Mouse (Mus musculus) MEL (cell line): ENCODE measurements around the gene Rarb.

Experiments
- CHD1 ChIP-seq: IDR thresholded peaks from 2 replicates; pipeline ENCODE4 v1.6.1; 2012; ENCODE audit warnings: low read depth, mild to moderate bottlenecking, inconsistent platforms, low read length, improper control_type of control experiment
- CTCF ChIP-seq, 3 experiments: IDR thresholded peaks in 2 of 3; conservative IDR thresholded peaks in 1 of 3; 2 replicates each; pipeline ENCODE4 v1.5.1; 2011 to 2012; ENCODE audit warnings: low read length in 3 of 3, low read depth in 2 of 3, mild to moderate bottlenecking in 2 of 3, improper control_type of control experiment in 1 of 3, inconsistent platforms in 1 of 3, mixed read lengths in 1 of 3, moderate library complexity in 1 of 3; ENCODE audit not compliant: control insufficient read depth in 1 of 3, insufficient read depth in 1 of 3, poor library complexity in 1 of 3, severe bottlenecking in 1 of 3
- ELF1 ChIP-seq: IDR thresholded peaks from 2 replicates; pipeline ENCODE4 v1.6.1; 2014; ENCODE audit warnings: low read depth, mild to moderate bottlenecking, inconsistent platforms, low read length, improper control_type of control experiment, moderate library complexity
- GABPA ChIP-seq: IDR thresholded peaks from 2 replicates; pipeline ENCODE4 v1.6.1; 2012; ENCODE audit warnings: low read depth, mild to moderate bottlenecking, inconsistent platforms, low read length, improper control_type of control experiment, moderate library complexity
- GATA1 ChIP-seq: IDR thresholded peaks from 2 replicates; pipeline ENCODE4 v1.6.1; 2011; ENCODE audit warnings: low read depth, low read length, improper control_type of control experiment
- MAX ChIP-seq: IDR thresholded peaks from 2 replicates; pipeline ENCODE4 v1.6.1; 2011; ENCODE audit warnings: low read length, improper control_type of control experiment
- MYC ChIP-seq: IDR thresholded peaks from 2 replicates; pipeline ENCODE4 v1.6.1; 2011; ENCODE audit warnings: low read depth, mild to moderate bottlenecking, low read length, improper control_type of control experiment, moderate library complexity
- POLR2A ChIP-seq, 2 experiments: IDR thresholded peaks; 2 replicates each; pipeline ENCODE4 v1.6.1; 2011 to 2012; ENCODE audit warnings: low read length in 2 of 2, mild to moderate bottlenecking in 2 of 2, control low read depth in 1 of 2, improper control_type of control experiment in 1 of 2, low read depth in 1 of 2, moderate library complexity in 1 of 2; ENCODE audit not compliant: control insufficient read depth in 1 of 2, insufficient read depth in 1 of 2, poor library complexity in 1 of 2
- RAD21 ChIP-seq: IDR thresholded peaks from 2 replicates; pipeline ENCODE4 v1.6.1; 2011; ENCODE audit warnings: mild to moderate bottlenecking, low read depth, low read length, improper control_type of control experiment
- TBP ChIP-seq: IDR thresholded peaks from 2 replicates; pipeline ENCODE4 v1.8.0; 2011; ENCODE audit warnings: low read depth, low read length, improper control_type of control experiment
- USF1 ChIP-seq: IDR thresholded peaks from 2 replicates; pipeline ENCODE4 v1.6.1; 2014; ENCODE audit warnings: low read depth, mild to moderate bottlenecking, inconsistent platforms, low read length, improper control_type of control experiment, moderate library complexity
- ZMIZ1 ChIP-seq: IDR thresholded peaks from 2 replicates; pipeline ENCODE4 v1.6.1; 2012; ENCODE audit warnings: low read depth, mild to moderate bottlenecking, inconsistent platforms, low read length, improper control_type of control experiment, moderate library complexity

DNA sequence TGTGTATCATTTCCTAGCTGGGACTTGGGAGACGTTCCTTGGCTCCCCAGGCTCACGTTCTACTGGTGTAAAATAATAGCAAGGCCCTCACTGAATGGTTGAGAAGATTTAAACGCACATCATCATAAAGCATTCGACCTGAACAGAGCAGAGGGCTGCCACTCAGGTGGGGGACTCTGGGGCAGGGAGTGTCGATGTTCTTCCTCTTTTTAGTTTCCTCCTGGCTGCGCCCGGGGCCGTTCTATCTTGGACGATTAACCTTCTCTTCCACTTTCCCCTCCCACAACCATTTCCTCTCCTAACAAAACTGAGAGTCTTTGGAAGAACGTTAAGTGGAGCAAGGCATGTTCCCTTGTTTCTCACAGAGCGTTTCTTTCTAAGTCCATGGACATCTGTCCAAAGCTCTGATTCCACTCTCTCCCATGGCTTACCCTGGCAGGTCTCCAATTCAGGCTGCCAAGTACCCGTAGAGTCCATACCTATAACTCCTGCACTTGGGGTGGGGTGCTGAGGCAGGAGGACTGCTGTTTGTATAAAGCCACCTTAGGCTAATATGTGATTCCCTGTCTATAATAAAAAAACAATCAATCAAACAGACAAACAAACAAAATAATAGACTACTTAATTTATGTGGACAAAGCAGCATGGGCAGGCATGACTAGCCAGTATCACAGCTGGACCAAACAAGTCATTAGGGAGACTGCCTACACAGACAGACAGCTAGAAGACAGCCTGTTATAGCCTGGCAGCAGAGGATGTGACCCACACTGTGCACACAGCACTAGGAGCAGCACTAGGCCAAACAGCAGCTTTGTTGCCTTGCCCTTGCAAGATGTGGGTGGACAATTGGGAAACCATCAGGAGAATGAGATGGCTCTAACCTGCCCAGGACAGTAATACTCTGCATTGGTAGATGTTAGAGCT lies 259.4 kb downstream of the Rarb start:
- TF ChIP-seq GABPA (no peak), USF1 (no peak), POLR2A (IDR thresholded peaks at IDR 0.05; ENCODE audit: control insufficient read depth in 1 of 2, insufficient read depth in 1 of 2, low read depth in 1 of 2, low read length in 2 of 2, poor library complexity in 1 of 2) (no peak), CTCF (IDR thresholded peaks at IDR 0.05 in 2 of 3, conservative IDR thresholded peaks at IDR 0.05 in 1 of 3; ENCODE audit: control insufficient read depth in 1 of 3, insufficient read depth in 1 of 3, low read depth in 2 of 3, low read length in 3 of 3, poor library complexity in 1 of 3, severe bottlenecking in 1 of 3) (no peak), ZMIZ1 (no peak), CHD1 (no peak), ELF1 (no peak), MYC (no peak), RAD21 (no peak), MAX (no peak), TBP (no peak), GATA1 (no peak)
